Mouse (Mus musculus) liver, postnatal 0 days (tissue): ENCODE data around the gene Cebpz.

Source experiments
- CTCF ChIP-seq: sonication (generic); IDR thresholded peaks from 2 replicates; pipeline ENCODE4 v1.5.1; 2016; ENCODE audit warnings: antibody characterized with exemption, low read depth
- EP300 ChIP-seq: IDR thresholded peaks from 2 replicates; pipeline ENCODE4 v1.6.1; 2016; ENCODE audit warnings: antibody characterized with exemption, low read depth, mild to moderate bottlenecking

DNA sequence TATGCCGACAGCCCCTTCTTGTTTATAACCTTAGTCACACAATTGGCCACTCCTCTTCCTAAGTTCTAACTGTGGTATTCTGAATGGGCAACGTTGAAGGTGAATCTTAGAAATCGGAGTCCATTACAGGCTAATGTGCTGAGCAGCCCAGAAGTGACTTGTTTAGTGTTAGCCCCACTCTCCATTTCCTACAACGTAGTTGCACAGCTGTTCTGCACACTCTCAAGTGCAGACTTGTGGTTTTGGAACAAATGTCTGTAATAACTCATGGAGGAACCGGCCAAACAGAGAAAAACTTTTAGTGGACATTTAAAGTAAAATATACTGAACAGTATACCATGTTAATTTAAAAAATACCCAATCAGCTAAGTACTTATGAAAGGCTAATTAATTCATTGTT is 15.2 kb upstream of the Cebpz start:
- TF ChIP-seq CTCF (no peak), EP300 (no peak)
